Mouse (Mus musculus): Measurements from ENCODE around the gene Adamts15. TPM values are rescaled to one million over a fixed set of nuclear protein-coding genes. Genes with fewer than 3 reads are reported as not detected.
A peak's percentile ranks its signal among the peaks of the same experiment; 100 is the strongest.

The Adamts15 gene
- total RNA-seq, 2 experiments from 2014 or later = 3.9 to 5.4 TPM

DNA sequence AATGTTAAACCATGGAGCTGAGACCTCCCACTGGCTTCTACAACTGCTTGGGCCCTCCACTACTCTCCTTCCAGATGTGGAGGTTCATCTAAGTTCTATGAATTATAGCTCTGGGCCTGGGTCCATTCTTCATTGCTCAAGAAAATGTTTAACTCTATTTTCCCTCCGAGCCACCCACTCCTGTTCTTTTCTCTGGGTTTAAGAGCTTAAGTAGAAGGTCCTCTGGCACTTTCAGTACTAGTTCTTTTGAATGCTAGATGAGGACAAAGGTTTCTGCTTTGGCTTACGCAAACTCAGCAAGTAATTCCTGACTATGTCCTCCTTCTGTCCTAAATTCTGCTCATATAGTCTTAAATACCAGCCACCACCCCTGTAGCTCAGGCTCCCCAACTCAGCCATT is 6.5 kb upstream of the Adamts15 start:
- no peak for DNase-seq (ENCODE audit: extremely low spot score in 1 of 2, low spot score in 1 of 2)

DNA sequence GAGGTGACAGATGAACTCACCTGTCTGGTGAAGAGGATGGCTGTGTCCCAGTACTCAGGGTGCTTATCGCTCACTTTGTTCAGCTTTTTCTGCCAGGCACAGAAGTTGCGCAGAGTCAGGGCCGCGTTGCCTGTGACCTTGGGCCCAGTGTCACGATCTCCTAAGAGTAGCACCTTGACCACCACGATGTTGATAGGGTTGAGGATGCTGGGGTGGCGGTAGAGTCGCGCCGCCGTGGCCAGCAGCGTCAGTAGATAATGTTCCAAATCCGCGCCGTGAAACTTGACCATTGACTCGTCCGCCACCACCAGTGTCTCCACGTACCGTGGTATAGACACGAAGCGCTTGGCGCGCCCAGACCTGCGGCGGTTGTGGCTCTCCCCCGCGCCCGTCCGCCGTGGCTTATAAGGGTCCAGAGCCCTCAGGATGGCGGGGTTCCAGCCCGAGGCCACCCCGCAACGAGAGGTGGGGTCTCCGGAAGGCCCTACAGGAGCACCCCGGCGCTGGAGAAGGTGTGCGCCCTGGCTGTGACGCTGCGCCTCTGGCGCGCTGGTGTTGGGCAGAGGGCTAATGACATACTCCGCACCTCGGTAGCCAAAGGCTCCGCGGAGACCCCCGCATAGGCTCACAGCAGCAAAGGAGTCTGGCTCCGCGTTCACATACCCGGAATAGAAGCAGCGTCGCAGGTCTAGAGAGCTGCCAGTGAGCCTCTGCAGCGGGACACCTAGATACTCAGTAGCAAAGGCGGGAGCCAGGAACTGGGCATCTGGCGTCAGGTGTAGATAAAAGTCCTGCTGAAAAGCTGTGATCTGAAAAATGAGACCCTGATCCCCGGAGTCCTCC is 770 bp downstream of the Adamts15 start:
- DNase-seq (ENCODE audit: extremely low spot score in 1 of 2, low spot score in 1 of 2) = no peak

DNA sequence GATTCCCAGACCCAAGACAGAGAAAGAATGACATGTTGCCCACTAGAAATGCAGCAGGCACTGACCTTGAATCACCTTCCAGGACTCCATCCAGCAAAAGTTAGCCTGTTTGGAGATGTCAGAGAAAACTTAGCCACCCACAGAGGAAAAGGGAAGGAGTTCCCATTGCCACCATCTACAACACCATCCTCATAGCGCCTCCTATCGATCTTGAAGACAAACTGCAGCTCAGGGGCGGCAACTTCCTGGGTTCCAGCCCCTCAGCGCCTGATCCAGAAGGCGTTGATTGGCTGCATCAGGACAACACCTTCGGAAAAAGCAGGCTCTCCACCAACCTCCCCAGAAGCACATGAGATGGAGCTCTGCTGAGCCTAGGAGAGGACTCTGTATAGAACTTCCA is 1.5 kb downstream of the Adamts15 start:
- DNase-seq (ENCODE audit: extremely low spot score in 1 of 2, low spot score in 1 of 2) = no peak

DNA sequence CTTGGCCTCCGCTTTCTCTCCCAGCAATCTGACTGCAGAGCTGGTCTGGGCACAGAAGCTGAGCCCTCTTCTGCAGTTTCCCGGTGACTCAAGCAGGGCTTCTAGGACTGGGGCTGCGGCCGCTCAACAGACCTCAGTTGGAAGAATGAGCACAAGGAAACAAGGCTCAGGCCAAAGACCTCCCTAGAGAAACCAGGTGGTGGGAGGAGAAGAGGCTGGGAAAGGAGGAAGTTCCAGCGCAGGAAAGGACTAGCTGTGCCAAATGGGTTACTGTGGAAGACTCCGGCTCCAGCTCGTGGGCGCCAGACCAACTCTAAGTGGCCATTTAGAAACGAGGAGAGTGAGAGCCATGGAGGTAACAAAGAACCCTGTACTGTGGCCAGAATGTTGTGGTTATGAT is 2.6 kb downstream of the Adamts15 start:
- no peak for DNase-seq (ENCODE audit: extremely low spot score in 1 of 2, low spot score in 1 of 2)

DNA sequence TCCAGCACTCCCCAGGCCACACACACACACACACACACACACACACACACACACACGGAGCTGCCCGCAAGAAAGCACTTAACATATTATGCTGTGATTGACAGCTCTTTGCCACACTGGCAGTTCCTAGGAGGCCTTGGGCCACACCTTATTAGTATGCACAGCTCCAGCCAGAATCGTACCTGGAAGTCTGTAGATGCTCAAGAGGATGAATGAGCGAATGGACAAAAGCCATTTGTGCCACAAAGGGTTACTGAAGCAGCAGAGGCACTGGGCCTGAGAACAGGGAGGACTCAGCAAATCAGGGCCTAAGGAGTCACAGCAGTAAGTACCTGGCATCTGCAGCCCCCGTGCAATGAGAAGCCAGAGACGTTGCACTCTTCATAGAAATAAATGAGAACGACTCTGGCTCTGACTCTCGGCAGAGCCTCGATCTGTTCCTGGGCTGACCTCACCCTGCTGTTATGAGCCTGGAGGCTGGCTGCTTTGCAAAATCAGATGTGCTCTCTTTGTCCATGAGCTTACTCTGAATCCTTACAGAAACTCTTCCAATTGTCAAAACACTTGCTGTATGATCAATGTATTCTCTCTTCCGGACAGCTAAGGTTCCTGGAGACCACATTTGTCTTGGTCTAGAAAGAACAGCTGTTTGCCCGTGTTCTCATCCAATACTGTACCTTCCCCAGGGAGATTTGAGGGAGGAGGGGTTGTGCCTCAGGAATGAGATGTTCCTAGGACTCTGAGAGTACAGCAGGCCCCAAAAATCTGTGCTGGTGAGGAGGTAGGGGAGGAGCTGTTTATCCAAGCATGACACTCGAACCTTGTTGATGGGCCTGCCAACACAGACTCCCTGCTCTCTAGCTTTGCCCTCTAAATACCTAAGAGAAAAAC is 3.5 kb downstream of the Adamts15 start:
- no peak for DNase-seq (ENCODE audit: extremely low spot score in 1 of 2, low spot score in 1 of 2)

DNA sequence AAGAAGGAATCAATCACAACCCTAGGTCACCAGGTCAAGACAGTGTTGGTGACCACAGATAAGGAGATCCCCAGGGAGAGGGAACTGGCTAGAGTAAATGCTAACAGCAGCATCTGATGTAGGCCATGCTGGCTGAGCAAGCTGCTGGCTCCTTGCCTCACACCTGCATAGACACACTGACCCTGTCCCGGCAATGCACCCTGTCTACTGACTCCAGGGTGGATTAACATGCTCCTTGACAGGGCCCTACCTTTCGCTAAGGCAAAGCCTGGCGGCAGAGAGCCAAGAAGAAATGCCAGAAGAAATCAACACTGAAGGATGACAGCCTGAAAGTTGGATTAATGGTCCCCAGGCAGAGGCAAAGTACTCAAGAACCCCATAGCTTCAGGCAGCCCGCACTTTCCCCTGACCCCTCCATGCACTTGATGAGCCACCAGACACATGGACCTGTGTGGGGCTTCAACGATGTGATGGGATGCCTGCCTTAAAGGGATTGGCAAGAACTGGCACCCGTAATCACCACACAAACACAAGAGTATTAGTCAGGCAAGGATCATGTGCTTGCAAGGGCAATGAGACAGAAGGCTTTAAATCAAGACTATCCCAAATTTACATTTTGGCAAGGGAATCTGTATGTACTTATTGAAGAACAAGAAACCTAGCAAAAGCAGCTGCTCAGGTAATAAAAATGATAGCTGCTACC is 5.8 kb downstream of the Adamts15 start:
- DNase-seq (ENCODE audit: extremely low spot score in 1 of 2, low spot score in 1 of 2) = no peak

DNA sequence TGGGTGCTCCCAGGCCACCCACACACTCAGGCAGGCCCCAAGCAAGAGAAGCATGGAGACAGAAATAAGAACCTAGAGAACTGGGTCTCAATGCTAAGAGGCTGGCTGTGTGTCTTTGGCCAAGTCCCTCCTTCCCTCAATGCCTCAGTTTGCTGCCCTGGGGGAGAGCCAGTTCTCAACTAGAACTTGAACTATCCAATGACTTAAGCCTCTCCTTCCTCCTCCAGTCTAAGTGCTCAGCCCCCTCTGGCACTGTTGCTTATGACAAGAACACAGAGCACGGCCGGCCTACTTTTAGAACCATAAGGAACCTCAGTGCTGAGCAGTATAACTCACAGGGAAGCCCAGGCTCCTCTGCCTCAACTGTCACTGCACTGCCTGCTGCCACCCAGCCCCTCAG is 8.0 kb downstream of the Adamts15 start:
- no peak for DNase-seq (ENCODE audit: extremely low spot score in 1 of 2, low spot score in 1 of 2)

DNA sequence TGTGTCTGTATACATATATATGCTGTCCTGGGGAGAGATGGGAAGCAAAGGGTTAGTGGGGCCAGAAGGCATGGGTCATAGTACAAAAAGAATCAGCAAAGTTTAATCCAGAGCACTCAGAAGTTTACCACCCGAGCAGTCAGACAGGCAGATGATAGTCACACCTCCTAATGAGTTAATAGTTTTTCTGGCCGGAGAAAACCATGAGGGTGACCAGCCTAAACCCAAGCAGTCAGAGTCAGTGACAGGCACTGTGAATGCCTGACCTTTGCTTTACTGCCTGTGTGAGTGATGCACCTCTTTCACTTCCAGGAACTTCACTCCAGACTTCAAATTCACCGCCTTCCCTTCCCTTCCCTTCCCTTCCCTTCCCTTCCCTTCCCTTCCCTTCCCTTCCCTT is 8.8 kb downstream of the Adamts15 start:
- DNase-seq (ENCODE audit: extremely low spot score in 1 of 2, low spot score in 1 of 2) = no peak

DNA sequence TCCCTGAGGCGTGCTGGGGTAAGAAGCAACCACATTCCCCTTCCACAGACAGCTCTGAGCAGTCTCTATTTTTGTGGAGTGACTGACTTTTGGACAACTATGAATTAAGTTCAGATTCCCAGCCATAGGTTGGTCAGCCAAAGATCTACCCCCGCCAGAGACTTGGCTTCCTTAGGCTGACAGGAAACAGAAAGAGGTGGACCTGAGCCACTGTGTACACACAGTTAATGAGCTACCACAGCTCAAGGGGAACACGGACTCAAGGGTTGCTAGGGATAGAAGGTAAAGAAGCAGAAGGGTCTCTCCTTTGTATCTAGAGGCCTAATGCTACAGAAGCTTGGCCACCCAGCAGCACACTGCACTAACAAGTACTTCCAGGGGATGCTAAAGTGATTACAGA is 10.1 kb downstream of the Adamts15 start:
- no peak for DNase-seq (ENCODE audit: extremely low spot score in 1 of 2, low spot score in 1 of 2)

DNA sequence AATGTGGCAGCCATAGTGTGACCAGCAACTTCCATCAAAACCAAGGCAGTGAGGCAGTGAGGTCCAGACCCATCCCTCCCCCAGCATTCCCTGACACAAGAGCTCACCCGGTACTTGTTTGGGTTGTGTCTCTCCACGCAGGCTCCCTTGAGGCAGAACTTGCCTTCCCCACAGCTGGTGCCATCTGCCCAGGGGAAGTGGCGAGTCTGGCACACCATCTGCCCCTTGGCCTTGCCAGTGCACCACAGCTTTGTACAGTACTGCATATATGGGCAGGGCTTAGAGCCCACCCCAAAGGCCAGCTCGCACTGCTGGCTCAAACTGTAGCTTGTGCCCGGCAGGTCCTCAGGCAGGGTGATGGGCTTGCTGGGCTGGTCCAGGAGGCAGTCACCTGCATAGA is 11.8 kb downstream of the Adamts15 start:
- DNase-seq (ENCODE audit: extremely low spot score in 1 of 2, low spot score in 1 of 2) = no peak

DNA sequence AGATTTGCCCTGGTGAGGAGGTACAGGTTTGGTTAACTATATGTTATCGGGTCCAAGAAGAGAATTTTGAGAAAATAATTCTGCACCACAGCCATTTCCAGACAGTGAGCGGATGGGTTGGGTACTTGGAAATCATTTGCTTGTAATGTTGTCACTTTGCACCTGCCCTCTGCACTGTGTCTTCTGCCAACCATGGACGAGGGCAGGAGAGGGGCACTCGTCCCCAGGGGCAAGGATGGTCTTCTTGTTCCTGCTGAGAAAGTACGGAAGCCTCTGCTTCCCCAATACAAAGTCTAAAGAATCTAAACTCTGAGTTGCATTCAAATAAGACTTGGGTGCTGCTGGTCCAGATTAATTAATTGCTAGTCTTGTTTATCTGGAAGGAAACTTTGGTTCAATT is 13.3 kb downstream of the Adamts15 start:
- DNase-seq (ENCODE audit: extremely low spot score in 1 of 2, low spot score in 1 of 2) = no peak

DNA sequence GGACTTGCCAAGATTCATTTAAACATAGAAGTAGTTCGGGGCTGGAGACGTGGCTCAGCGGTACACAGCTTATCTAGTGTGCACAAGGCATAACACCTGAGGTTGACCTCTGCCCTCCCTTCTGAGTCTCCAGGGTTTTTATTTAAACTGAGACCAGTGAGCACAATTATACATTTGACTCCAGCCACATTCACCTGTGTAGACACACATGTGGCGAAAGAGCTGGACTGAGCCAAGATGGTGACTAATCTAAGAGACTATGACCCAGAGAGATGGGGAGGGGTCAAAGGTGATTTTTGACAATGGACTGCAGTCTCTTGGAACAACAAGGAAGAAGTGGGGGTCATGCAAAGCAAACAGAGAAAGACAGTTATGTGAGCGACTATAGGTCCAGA is 14.0 kb downstream of the Adamts15 start:
- DNase-seq (ENCODE audit: extremely low spot score in 1 of 2, low spot score in 1 of 2) = no peak

DNA sequence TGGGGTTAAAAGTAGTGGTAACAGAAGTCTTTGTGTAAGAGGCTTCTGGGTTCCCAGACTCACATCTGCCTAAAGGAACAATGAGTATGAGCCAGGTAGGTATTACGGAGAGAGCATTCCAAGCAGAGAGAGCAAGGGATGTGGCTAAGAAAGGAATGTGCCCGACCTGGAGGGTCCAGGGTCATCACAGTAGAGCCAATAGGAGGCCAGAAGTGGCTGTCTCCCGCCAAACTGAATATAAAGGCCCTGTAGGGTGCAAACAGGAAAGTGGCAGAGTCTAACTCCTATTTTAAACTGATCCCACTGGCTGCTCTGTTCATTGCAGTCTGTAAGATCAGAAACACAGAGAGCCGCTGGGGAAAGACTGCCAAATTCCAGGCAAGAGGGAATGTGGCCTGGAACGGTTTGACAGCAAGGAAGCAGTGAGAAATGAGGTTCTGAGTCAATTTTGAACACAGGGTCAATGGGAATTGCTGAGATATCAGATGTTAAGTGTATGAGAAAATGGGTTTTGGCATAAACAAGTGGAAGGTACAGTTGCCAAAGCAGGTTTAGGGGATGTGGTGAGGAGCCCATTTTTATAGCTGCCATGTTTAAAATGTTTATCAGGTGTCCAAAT is 14.5 kb downstream of the Adamts15 start:
- DNase-seq (ENCODE audit: extremely low spot score in 1 of 2, low spot score in 1 of 2) = no peak

DNA sequence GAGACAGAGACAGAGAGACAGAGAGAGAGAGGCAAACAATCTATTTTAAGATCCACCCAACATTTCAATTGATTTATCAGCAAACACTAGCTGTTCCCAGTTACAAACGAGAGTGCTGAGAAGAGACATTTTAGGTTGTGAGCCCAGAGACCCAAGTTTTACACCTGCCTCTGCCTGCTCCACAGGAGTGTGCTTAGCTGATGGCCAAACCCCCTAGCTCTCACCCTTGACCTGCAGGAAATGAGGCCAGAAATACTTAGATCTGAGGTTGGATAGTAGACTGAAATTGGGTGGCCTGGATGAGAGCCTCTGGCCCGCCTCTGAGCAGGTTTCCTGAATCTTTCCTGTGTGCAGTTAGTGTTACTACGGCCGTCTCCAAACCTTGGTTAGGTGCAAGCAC is 15.8 kb downstream of the Adamts15 start:
- no peak for DNase-seq (ENCODE audit: extremely low spot score in 1 of 2, low spot score in 1 of 2)

DNA sequence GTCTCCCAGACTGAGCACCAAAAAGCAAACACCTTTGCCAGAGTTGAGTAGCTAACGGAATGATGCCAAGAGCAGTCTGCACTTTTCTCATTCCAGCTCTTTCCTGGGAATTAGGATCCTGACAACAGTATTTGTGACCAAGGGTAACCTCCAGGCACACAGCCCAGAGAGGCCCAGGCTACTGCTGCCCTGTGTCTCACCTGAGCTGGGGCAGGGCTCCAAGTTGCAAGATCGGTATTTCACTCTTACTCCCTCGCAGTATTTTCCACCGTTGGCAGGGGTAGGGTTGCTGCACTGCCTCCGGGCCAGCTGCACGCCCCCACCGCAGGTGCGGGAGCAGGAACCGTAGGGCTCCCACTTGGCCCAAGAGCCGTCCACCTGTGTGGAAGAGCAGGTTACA is 16.4 kb downstream of the Adamts15 start:
- DNase-seq (ENCODE audit: extremely low spot score in 1 of 2, low spot score in 1 of 2) = no peak

DNA sequence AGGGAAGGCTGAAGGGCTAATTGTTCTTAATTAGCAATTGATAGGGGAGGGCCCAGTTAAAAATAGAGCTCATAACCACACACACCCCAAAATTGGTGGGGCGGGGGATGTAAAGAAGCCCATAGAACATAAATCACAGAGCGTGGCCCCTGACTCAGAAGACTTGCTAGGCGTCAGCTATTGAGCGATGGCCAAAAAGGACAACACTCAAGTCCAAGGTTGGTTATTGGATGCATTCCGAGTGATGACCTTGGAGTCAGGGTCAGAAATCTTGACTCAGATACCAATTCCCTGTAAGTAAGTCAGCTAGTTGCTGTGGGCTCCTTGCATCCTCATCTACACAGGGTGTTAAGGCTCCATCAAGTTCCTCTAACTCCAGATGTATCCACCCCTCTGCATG is 19.0 kb downstream of the Adamts15 start:
- DNase-seq (ENCODE audit: extremely low spot score in 1 of 2, low spot score in 1 of 2) = no peak

DNA sequence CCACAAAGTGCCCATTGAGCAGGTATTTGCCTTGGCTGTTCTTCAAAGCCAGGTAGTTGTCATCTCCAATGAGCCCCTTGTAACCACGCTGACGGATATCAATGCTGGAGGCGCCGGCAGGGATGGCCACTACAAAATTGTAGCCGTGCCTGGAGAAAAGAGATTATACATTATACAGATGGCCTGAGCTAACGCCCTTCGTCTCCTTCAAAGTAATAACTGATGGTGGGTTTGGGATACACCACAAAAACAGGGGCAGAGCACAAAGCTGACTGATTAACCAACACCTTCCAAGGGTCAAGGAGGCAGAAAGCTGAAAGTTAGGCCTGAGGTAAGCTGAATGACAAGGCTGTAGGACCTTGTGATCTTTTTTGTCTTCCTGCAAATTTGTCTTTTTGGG is 19.6 kb downstream of the Adamts15 start:
- no peak for DNase-seq (ENCODE audit: extremely low spot score in 1 of 2, low spot score in 1 of 2)

DNA sequence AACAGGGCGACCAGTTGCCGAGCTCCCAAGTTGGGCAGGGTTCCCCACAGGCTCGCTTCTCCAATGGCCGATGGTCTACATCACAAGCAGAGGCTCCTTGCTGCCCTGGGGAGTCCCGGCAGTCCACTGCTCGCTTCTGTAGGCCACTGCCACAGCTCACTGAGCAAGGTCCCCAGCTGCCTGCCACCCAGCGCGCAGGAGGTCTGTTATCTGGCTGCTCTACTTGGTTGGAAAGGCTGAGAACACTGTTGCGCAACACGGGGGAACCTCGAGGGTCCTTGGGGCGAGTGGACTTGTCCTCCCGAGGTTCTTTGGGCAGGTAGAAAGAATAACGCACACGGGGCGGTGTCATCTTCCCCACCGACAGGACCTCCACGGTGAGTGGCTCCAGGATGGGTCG is 20.1 kb downstream of the Adamts15 start:
- DNase-seq (ENCODE audit: extremely low spot score in 1 of 2, low spot score in 1 of 2) = no peak

DNA sequence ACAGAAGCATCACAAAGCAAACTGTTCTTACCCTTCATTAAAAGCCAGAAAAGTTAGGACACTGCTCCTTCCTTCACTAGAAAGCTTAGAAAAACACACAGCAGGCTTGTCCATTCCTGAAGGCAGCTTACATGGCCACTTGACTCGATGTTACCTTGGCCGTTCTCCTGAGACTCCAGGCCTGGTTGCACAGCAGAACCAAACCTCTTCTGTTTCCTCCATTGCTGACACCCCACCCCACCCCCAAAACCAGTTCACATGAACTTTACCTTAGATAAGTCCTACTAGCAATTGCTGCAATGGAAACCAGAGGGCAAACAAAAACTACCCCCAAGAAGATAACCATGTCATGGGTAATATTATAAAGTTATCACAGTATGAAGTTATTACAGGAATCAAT is 25.1 kb downstream of the Adamts15 start:
- DNase-seq (ENCODE audit: extremely low spot score in 1 of 2, low spot score in 1 of 2) = no peak

DNA sequence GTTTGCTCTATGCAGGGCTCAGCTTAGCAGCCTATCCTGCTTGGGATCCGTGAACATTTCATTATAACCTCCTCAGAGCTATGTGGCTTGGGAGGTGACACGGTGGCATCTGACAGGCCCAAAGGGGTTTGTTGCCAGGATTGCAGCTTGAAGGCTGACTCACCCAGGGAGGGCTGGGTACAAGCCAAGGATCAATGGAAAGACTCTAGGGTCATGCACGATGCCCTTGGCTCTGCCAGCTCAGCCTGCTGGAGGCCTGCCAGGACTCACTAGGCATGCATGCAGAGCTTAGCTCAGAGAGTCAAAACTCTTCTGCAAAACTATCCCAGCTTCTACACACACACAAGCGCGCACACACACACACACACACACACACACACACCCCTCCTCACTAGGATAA is 25.5 kb downstream of the Adamts15 start:
- DNase-seq (ENCODE audit: extremely low spot score in 1 of 2, low spot score in 1 of 2) = peak in 1 of 2 experiments; percentile 28

DNA sequence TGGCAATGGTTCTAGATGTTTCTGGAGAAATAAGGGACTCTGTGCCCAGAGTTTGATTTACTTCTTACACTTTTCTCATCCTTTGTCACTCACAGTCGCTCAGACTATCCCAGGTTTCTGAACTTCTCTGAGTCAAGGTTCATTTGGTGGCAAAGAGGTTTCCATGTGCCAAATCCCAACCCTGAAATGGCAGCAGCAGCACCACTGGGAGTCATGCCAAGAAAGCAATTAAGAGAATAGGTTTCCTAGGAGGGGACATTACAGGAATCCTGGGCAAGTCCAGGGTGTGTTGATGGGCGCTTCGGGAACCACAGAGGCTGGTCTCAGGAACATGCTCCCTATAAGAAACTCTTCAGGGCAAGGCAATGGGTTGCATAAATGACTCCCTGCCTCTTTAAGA is 26.6 kb downstream of the Adamts15 start:
- no peak for DNase-seq (ENCODE audit: extremely low spot score in 1 of 2, low spot score in 1 of 2)
